Mouse (Mus musculus): ENCODE measurements around the gene Tpp1.
"Not testable (repeated sequence)": the region's sequence is repeated elsewhere in the genome, so short reads cannot be mapped to it uniquely, and the experiment has no call there.

Gene Tpp1

GRCm38 (mm10) chr7:105761813-105762484 lies 9.9 kb upstream of the Tpp1 start:
- no peak for DNase-seq

DNA sequence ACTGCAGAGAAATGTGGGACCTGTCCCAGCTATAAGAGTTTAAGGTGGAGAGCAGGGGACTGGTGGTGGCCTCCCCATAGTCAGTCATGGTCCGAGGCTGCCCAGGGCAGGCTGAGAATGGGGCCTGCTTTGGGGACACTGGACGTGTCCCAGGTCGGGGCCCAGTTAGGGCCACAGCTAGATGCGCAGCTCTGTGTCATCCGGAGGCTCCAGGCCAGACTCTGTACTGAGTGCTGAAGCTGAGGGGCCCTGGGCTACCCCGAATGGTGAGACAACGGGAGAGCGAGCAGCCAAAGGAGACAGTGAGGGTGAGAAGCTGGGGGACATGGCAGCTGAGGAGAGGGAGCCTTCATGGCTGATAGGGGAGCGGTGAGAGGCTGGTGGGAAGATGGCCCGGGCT lies 1.2 kb upstream of the Tpp1 start:
- no peak for DNase-seq

DNA sequence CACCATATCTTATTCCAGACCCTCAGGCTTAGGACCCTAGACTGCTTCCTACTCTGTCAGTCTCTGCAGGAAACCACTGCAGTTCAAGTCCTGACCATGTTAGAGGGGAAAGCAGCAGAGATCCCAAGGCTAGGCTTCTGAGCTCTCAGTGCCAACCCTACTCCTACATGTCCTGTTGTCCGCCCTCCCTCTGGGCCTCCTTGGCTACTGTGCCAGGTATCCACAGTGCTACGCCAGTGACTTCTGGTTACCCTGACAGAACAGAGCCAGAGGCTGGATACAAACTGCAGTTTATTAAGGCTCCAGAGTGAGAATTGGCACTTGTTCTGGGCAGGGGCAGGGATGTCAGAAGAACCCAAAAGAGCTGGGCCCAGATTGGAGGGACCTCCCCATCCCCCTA lies 681 bp upstream of the Tpp1 start:
- no peak for DNase-seq

DNA sequence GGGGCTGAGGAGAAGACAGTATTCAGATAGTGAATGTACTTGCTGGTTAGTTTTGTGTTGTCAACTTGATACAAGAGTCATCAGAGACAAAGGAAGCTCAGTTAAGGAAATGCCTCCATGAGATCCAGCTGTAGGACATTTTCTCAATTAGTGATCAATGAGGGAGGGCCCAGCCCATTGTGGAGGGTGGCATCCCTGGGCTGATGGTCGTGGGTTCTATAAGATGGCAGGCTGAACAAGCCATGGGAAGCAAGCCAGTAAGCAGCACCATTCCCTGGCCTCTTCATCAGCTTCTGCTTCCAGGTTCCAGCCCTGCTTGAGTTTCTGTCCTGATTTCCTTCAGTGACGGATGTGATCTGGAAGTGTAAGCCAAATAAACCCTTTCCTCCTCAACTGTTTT lies 4.3 kb downstream of the Tpp1 start:
- no peak for DNase-seq

- peak; percentile 90 to 91 for DNase-seq
These were observed 8.0 kb downstream of the Tpp1 start, which contains the start of gene Taf10 for GRCm38 (mm10) chr7:105743926-105744590. Taf10 (minus strand) TSS chr7:105744361.

GRCm38 (mm10) chr7:105743246-105743925 lies 8.6 kb downstream of the Tpp1 start:
- peak in 1 of 2 experiments; percentile 2 for DNase-seq

GRCm38 (mm10) chr7:105742539-105743215 lies 9.4 kb downstream of the Tpp1 start:
- DNase-seq = peak in 1 of 2 experiments; percentile 2

DNA sequence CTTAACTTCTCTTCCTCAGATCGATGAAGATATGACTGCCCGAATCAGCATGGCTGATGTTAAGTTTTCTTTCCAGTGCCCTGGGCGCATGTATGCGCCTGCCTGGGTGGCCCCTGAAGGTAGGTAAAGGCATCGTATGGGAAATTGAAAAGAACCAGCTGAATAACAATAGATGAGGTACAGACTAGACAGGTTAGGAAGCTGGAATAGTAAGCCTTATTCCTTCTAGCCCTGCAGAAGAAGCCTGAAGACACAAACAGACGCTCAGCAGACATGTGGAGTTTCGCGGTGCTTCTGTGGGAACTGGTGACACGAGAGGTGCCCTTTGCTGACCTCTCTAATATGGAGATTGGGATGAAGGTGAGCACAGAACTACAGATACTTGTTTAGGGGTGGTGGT lies 10.1 kb downstream of the Tpp1 start:
- DNase-seq = no peak

GRCm38 (mm10) chr7:105740851-105741250 lies 11.2 kb downstream of the Tpp1 start:
- DNase-seq = peak; percentile 26 to 45

DNA sequence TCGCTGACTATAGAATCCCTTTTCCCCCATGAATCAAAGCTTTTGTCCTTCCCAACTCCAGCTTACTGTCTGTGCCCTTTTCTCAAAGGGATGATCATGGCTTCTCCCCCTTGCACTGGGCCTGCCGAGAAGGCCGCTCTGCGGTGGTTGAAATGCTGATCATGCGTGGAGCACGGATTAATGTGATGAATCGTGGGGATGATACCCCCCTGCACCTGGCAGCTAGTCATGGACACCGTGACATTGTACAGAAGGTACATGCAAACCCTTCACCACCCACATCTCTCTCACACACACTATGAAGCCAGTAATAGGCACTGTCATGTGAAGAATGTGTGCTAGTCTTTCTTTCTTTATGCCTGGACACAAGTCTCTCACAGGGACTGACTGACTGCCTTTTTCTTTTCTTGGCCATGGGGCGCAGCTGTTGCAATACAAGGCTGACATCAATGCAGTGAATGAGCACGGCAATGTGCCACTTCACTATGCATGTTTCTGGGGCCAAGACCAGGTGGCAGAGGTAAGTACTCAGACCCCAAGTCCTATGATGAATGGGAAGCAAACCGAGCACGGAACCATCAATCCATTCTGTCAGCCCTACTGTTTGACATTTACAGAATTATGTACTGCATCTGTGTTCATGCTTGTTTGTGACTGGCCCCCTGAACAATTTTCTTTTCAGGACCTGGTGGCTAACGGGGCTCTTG lies 11.8 kb downstream of the Tpp1 start:
- peak in 1 of 2 experiments; percentile 2 for DNase-seq

GRCm38 (mm10) chr7:105738948-105739347 lies 13.1 kb downstream of the Tpp1 start:
- DNase-seq = peak; percentile 78 to 85

DNA sequence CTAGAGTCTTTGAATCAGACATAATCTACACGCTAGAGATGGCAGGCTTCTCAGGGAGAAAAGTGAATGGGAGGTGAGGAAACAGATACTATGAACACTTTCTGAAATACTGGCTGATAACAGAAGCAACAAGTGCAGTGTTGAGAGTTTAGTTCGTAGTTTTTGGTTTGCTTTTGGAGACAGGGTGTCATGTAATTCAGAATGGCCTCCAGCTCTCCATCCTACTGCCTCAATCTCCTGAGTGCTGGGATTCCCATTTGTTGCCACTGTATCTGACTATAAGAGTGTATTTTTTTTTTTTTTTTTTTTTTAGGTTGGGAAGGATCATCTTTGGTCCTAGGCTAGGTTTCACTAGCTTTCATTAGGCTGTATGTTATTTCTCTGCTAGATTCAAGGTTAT lies 13.7 kb downstream of the Tpp1 start:
- no peak for DNase-seq

DNA sequence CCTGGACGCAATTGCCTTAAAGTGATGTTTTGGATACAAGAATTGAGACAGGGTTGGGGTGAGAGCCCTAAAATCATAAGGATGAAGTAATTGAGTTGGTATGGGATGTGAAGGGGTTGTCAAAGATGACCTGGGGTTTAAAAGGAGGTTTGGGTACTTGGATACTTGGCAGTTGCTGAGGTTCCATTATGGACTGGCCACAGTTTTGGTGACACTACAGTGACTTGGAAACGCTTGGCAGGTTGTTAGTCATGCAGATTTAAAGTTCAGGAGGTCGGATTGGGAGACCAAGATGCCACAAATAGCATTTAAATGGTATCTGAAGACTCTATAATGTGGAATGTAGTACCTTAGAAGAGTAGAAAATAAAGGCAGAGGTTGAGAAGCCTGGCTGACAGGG lies 14.4 kb downstream of the Tpp1 start:
- no peak for DNase-seq

- DNase-seq = peak; percentile 41 to 56
These were observed 15.0 kb downstream of the Tpp1 start, which contains the start of gene Rrp8 for GRCm38 (mm10) chr7:105736911-105737521. Rrp8 (minus strand) TSS chr7:105737385.

- DNase-seq = peak; percentile 96
These were observed 15.7 kb downstream of the Tpp1 start, which contains the start of gene Ilk for GRCm38 (mm10) chr7:105736264-105736901. Ilk (plus strand) TSS chr7:105736592.

DNA sequence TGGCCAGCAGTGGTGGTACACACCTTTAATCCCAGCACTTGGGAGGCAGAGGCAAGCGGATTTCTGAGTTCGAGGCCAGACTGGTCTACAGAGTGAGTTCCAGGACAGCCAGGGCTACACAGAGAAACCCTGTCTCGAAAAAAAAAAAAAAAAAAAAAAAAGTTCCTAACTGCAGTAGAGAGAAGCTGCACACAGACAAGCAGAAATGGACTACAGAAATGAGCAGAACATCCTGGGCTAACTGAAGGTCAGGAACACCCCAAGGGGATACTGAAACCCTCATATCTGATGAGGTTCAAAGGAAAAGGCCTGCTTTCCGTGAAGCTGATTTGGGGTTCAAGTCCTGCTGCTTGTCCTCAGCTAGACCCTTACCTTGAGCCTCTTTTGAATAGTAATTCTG lies 16.6 kb downstream of the Tpp1 start:
- DNase-seq = not testable (repeated sequence)

GRCm38 (mm10) chr7:105734826-105735225 lies 17.2 kb downstream of the Tpp1 start:
- no peak for DNase-seq

DNA sequence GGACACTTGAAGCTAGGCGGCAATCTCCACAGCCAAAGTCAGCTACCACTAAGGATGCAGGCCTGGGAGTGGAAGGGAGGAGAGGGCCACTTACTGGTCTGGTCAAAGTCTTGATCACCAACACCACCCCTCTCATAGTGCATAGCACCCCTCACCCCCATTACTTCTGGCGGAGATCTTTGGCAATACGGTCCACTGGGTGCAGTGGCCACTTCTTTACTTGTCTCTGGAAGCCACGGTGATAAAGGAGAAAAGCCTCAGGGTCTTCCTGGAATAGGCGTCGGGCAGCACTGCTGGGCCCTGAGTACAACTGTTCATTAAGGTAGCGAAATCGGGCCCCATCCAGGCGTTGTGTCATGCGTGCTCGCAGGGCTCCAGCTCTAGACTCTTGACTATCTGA lies 18.2 kb downstream of the Tpp1 start:
- DNase-seq = no peak

DNA sequence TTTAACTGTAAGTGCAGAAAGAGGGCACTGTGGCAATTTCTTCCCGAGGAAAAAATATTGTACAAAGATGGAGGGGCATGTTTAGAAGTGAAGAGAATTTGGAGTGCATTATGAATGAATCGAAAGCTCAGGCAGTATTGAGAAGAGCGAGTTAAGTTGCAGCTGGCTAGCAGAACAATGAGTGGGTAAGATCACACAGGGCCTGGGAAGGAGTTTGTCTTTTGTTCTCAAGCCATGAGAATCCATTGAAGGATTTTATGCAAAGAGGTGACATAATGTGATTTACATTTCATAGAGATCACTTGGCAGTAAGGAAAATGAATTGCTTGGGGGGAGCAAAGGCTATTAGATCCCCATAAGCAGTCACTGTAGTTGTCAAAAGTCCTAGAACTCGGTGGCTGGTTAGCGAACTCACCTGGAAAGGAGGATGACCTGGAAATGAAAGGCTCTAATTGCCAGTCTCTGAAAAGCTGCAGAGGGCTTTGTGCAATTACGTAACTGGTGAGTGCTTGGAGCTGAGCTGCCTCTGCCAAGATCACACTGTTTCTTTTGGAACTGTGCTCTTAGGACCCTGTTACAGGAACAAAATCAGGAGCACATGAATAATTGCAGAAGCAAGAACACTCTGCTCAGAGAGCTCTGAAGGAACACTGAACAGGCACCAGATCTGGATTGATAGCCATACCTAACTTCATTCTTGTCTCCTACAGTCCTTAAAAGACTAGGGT lies 23.2 kb downstream of the Tpp1 start:
- DNase-seq = peak in 1 of 2 experiments; percentile 51

GRCm38 (mm10) chr7:105726980-105727325 lies 25.1 kb downstream of the Tpp1 start:
- DNase-seq = no peak

Measured in lung, adult 18-20 months (tissue).